Mouse (Mus musculus): Measurements from ENCODE around the gene Ccn1. TPM values are rescaled to one million over a fixed set of nuclear protein-coding genes. Genes with fewer than 3 reads are reported as not detected.

Gene Ccn1
- polyA plus RNA-seq, 1 experiment = 8.1 TPM

- no peaks in the 10 kb centered on the region for H3K4me1 ChIP-seq (replicated peaks; ENCODE audit: control insufficient read depth, insufficient read depth, low read length)
- H3K27me3 ChIP-seq (ENCODE audit: control insufficient read depth, insufficient read depth, low read length) = no peaks in the 10 kb centered on the region; the same call in 1 of the 2 replicates
- H3K27ac ChIP-seq (ENCODE audit: control insufficient read depth, insufficient read depth, low read length) = no peak overlapping the region
- TF ChIP-seq CTCF (IDR thresholded peaks at IDR 0.05; ENCODE audit: borderline replicate concordance, control insufficient read depth, extremely low read depth, insufficient read depth, low read length, poor library complexity) = no peak
- TF ChIP-seq POLR2A (IDR thresholded peaks at IDR 0.05; ENCODE audit: control insufficient read depth, extremely low read depth, insufficient read depth, low read length, poor library complexity) = no peak
- no peak overlapping the region for H3K4me3 ChIP-seq (ENCODE audit: control insufficient read depth, insufficient read depth, low read length)
- no peaks in the 10 kb centered on the region for H3K36me3 ChIP-seq (ENCODE audit: control insufficient read depth, insufficient read depth, low read length)
- no peak for DNase-seq
- 93% methylated on average over 17 of the region's 17 CpGs for WGBS
These were observed 30.0 kb downstream of the Ccn1 start for GRCm38 (mm10) chr3:145619621-145620365.

- Histone ChIP-seq H3K27ac (ENCODE audit: control insufficient read depth, insufficient read depth, low read length) (no peak overlapping the region), H3K36me3 (ENCODE audit: control insufficient read depth, insufficient read depth, low read length) (no peaks in the 10 kb centered on the region), H3K4me1 (replicated peaks; ENCODE audit: control insufficient read depth, insufficient read depth, low read length) (no peaks in the 10 kb centered on the region), H3K27me3 (ENCODE audit: control insufficient read depth, insufficient read depth, low read length) (no peaks in the 10 kb centered on the region; the same call in 1 of the 2 replicates), H3K4me3 (ENCODE audit: control insufficient read depth, insufficient read depth, low read length) (no peak overlapping the region)
- TF ChIP-seq CTCF (IDR thresholded peaks at IDR 0.05; ENCODE audit: borderline replicate concordance, control insufficient read depth, extremely low read depth, insufficient read depth, low read length, poor library complexity) (no peak), POLR2A (IDR thresholded peaks at IDR 0.05; ENCODE audit: control insufficient read depth, extremely low read depth, insufficient read depth, low read length, poor library complexity) (no peak)
- 58% methylated on average over 9 of the region's 9 CpGs for WGBS
- DNase-seq = no peak
These were observed 31.5 kb downstream of the Ccn1 start for GRCm38 (mm10) chr3:145618299-145618698.

GRCm38 (mm10) chr3:145614362-145615115 lies 35.2 kb downstream of the Ccn1 start:
- H3K27me3 ChIP-seq (ENCODE audit: control insufficient read depth, insufficient read depth, low read length) = no peaks in the 10 kb centered on the region; the same call in 1 of the 2 replicates
- no peaks in the 10 kb centered on the region for H3K4me1 ChIP-seq (replicated peaks; ENCODE audit: control insufficient read depth, insufficient read depth, low read length)
- 55% methylated on average over 17 of the region's 17 CpGs for WGBS
- no peak overlapping the region for H3K27ac ChIP-seq (ENCODE audit: control insufficient read depth, insufficient read depth, low read length)
- no peak overlapping the region for H3K4me3 ChIP-seq (ENCODE audit: control insufficient read depth, insufficient read depth, low read length)
- TF ChIP-seq POLR2A (IDR thresholded peaks at IDR 0.05; ENCODE audit: control insufficient read depth, extremely low read depth, insufficient read depth, low read length, poor library complexity) = no peak
- no peak for TF ChIP-seq CTCF (IDR thresholded peaks at IDR 0.05; ENCODE audit: borderline replicate concordance, control insufficient read depth, extremely low read depth, insufficient read depth, low read length, poor library complexity)
- H3K36me3 ChIP-seq (ENCODE audit: control insufficient read depth, insufficient read depth, low read length) = no peaks in the 10 kb centered on the region
- no peak for DNase-seq

- no peak for TF ChIP-seq POLR2A (IDR thresholded peaks at IDR 0.05; ENCODE audit: control insufficient read depth, extremely low read depth, insufficient read depth, low read length, poor library complexity)
- TF ChIP-seq CTCF (IDR thresholded peaks at IDR 0.05; ENCODE audit: borderline replicate concordance, control insufficient read depth, extremely low read depth, insufficient read depth, low read length, poor library complexity) = no peak
- no peak overlapping the region for H3K27ac ChIP-seq (ENCODE audit: control insufficient read depth, insufficient read depth, low read length)
- H3K4me1 ChIP-seq (replicated peaks; ENCODE audit: control insufficient read depth, insufficient read depth, low read length) = no peaks in the 10 kb centered on the region
- WGBS = 86% methylated on average over 4 of the region's 4 CpGs
- H3K36me3 ChIP-seq (ENCODE audit: control insufficient read depth, insufficient read depth, low read length) = no peaks in the 10 kb centered on the region
- no peak for DNase-seq
- H3K4me3 ChIP-seq (ENCODE audit: control insufficient read depth, insufficient read depth, low read length) = no peak overlapping the region
- no peaks in the 10 kb centered on the region; the same call in 1 of the 2 replicates for H3K27me3 ChIP-seq (ENCODE audit: control insufficient read depth, insufficient read depth, low read length)
These were observed 36.5 kb downstream of the Ccn1 start for GRCm38 (mm10) chr3:145613234-145613633.

GRCm38 (mm10) chr3:145612662-145613061 lies 37.1 kb downstream of the Ccn1 start:
- H3K4me3 ChIP-seq (ENCODE audit: control insufficient read depth, insufficient read depth, low read length) = no peak overlapping the region
- TF ChIP-seq CTCF (IDR thresholded peaks at IDR 0.05; ENCODE audit: borderline replicate concordance, control insufficient read depth, extremely low read depth, insufficient read depth, low read length, poor library complexity) (no peak), POLR2A (IDR thresholded peaks at IDR 0.05; ENCODE audit: control insufficient read depth, extremely low read depth, insufficient read depth, low read length, poor library complexity) (no peak)
- no peak for DNase-seq
- H3K4me1 ChIP-seq (replicated peaks; ENCODE audit: control insufficient read depth, insufficient read depth, low read length) = no peaks in the 10 kb centered on the region
- no peak overlapping the region for H3K27ac ChIP-seq (ENCODE audit: control insufficient read depth, insufficient read depth, low read length)
- no peaks in the 10 kb centered on the region for H3K27me3 ChIP-seq (ENCODE audit: control insufficient read depth, insufficient read depth, low read length)
- 23% methylated on average over 4 of the region's 4 CpGs for WGBS
- H3K36me3 ChIP-seq (ENCODE audit: control insufficient read depth, insufficient read depth, low read length) = no peaks in the 10 kb centered on the region

GRCm38 (mm10) chr3:145608320-145608719 lies 41.5 kb downstream of the Ccn1 start:
- Histone ChIP-seq H3K4me1 (replicated peaks; ENCODE audit: control insufficient read depth, insufficient read depth, low read length) (no peaks in the 10 kb centered on the region), H3K27ac (ENCODE audit: control insufficient read depth, insufficient read depth, low read length) (no peak overlapping the region), H3K36me3 (ENCODE audit: control insufficient read depth, insufficient read depth, low read length) (no peaks in the 10 kb centered on the region), H3K27me3 (ENCODE audit: control insufficient read depth, insufficient read depth, low read length) (no peaks in the 10 kb centered on the region), H3K4me3 (ENCODE audit: control insufficient read depth, insufficient read depth, low read length) (no peak overlapping the region)
- WGBS = 92% methylated on average over 5 of the region's 5 CpGs
- DNase-seq = no peak
- no peak for TF ChIP-seq CTCF (IDR thresholded peaks at IDR 0.05; ENCODE audit: borderline replicate concordance, control insufficient read depth, extremely low read depth, insufficient read depth, low read length, poor library complexity)
- TF ChIP-seq POLR2A (IDR thresholded peaks at IDR 0.05; ENCODE audit: control insufficient read depth, extremely low read depth, insufficient read depth, low read length, poor library complexity) = no peak

Measured in thymus, adult 2 months (tissue).